Mouse (Mus musculus): ENCODE results near the gene Dtx2.

- TF ChIP-seq CTCF (IDR thresholded peaks at IDR 0.05; ENCODE audit: control insufficient read depth, insufficient read depth, low read length) = no peak
- TF ChIP-seq POLR2A (IDR thresholded peaks at IDR 0.05; ENCODE audit: borderline replicate concordance, control insufficient read depth, low read depth, low read length) = no peak
These were observed 45.6 kb downstream of the Dtx2 start for GRCm38 (mm10) chr5:136040210-136040609.
